Mouse (Mus musculus): Measurements from ENCODE around the gene Arfgef2. TPM values are rescaled to one million over a fixed set of nuclear protein-coding genes. Genes with fewer than 3 reads are reported as not detected.
"Not testable (repeated sequence)": the region's sequence is repeated elsewhere in the genome, so short reads cannot be mapped to it uniquely, and the experiment has no call there.

The Arfgef2 gene
- polyA plus RNA-seq, 1 experiment from 2014 or later, result 4.2 TPM

DNA sequence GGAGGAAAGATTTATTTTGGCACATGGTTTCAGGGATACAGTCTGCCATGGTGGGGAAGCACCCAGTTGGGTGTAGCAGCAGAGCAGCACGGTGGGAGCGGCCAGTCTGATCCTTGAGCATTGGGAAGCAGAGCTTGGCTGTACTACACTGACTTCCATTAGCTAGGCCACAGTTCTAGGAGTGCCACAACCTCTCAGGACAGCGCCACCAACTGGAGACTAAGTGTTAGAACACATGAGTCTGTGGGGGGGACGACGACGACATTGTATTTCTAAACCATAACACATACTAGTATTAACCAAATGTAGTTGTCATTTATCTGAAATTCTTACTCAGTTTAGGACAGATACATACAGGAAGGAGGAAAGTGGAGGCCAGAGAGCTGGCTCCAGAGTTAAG, 21.0 kb upstream of the Arfgef2 start:
- Histone ChIP-seq H3K9ac (no peak overlapping the region), H3K27ac (replicated peaks) (no peak overlapping the region), H3K9me3 (replicated peaks) (no peaks in the 10 kb centered on the region), H3K4me3 (replicated peaks) (no peak overlapping the region), H3K4me1 (replicated peaks) (peaks cover 18% of the 10 kb centered on the region), H3K36me3 (replicated peaks) (no peaks in the 10 kb centered on the region), H3K27me3 (peaks cover 16% of the 10 kb centered on the region), H3K4me2 (no peak overlapping the region)
- ATAC-seq (ENCODE audit: insufficient read depth), result no peak
- WGBS (ENCODE audit: insufficient replicate concordance), result 75% methylated on average over 6 of the region's 6 CpGs

DNA sequence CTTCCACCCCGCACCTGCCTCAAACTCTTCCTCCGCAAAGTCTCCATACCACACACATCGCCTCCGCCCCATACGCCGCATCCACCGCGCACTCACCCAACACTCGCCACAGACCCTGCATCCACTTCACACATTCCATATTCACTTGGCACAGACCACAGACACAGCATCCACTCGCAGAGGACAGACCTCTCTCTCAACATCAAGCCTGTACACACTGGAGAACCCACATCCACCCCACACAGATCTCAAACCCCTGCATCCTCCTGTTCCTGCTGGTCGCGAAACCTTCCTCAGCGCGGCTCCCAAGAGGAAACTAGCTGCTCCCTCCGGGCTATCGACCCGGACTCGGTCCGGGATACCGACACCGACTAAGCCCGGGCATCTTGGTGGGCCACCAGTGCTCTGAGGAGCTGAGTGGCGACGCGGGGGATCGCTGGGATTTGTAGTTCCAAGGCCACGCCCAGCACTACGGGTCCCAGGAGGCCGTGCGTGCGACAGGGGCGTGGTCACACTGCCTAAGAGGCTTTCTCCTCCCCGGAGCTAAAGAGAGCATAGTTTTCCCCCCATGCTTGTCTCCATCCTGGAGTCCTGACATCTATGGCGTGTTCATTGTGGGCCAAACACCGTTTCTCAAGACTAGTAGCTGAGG, 18.9 kb upstream of the Arfgef2 start:
- Histone ChIP-seq H3K36me3 (replicated peaks) (no peaks in the 10 kb centered on the region), H3K4me1 (replicated peaks) (peaks cover 18% of the 10 kb centered on the region), H3K4me2 (peak overlapping the region; percentile 98), H3K27ac (replicated peaks) (0 out of 2 replicates have a peak overlapping the region, but pooled peaks have one; percentile 45), H3K27me3 (peaks cover 16% of the 10 kb centered on the region), H3K9ac (peak overlapping the region; percentile 59), H3K9me3 (replicated peaks) (no peaks in the 10 kb centered on the region), H3K4me3 (replicated peaks) (peak overlapping the region; percentile 71)
- peak; percentile 93 for ATAC-seq (ENCODE audit: insufficient read depth)
- WGBS (ENCODE audit: insufficient replicate concordance), result under 1% methylated on average over 35 of the region's 35 CpGs

DNA sequence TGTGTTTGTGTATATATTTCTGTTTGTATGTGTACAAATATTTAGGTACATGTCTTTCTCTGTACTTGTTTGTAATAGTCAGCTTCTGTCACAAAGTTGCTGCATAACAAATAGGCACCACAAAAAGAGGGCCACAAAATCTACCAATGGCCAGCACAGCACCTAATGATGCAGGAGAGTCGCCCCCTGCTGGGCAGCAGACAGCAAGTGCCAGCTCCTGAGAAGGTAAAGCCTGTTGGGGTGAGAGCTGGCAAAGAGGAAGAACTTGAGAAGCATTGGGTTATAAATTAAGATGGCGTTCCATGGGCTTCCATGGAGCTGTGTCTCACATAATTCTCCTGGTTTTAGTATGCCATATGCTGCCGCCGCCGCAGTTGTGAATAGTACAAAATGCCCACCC, 13.7 kb upstream of the Arfgef2 start:
- WGBS (ENCODE audit: insufficient replicate concordance), result 68% methylated on average over 5 of the region's 5 CpGs

DNA sequence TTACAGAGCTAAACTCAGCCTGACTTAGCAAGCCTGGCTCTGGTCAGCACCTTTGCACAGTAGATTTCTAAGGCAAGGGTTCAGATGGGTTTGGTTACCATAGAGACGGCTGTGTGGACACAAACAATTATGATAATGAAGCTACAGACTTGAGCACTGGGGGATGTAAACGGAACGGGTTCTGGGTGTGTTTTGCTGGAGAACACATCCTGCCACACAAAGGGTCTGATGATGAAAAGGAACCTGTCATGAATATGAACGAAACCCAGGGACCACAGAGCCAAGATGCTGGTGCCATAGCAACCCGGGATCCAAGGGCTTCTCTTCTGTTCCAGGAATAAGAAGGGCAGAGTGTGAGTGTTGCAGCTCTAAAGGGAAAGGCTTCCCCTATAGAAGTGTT, 13.0 kb upstream of the Arfgef2 start, which contains the start of gene Trp53rkb:
TSS of gene Trp53rkb (plus strand) at position 177 of the 400 bp plus-strand sequence.
- WGBS (ENCODE audit: insufficient replicate concordance), result 69% methylated on average over 5 of the region's 5 CpGs
- Histone ChIP-seq H3K4me2 (peak within 1 kb of the TSS; percentile 88), H3K9me3 (replicated peaks) (no peaks in the 10 kb centered on the region), H3K4me1 (replicated peaks) (peaks cover 21% of the 10 kb centered on the region), H3K36me3 (replicated peaks) (peaks cover 16% of the 10 kb centered on the region), H3K9ac (peak within 1 kb of the TSS; percentile 72), H3K4me3 (replicated peaks) (peak within 1 kb of the TSS; percentile 75), H3K27me3 (no peaks in the 10 kb centered on the region), H3K27ac (replicated peaks) (peak within 1 kb of the TSS; percentile 67)
- no peak for ATAC-seq (ENCODE audit: insufficient read depth)

More for the DNA sequence above, 13.7 kb upstream of the Arfgef2 start:
- H3K27me3 ChIP-seq, result no peaks in the 10 kb centered on the region
- no peak overlapping the region for H3K4me3 ChIP-seq (replicated peaks)
- peaks cover 10% of the 10 kb centered on the region for H3K36me3 ChIP-seq (replicated peaks)
- no peak overlapping the region for H3K4me2 ChIP-seq
- H3K9me3 ChIP-seq (replicated peaks), result no peaks in the 10 kb centered on the region
- H3K9ac ChIP-seq, result no peak overlapping the region
- peaks cover 27% of the 10 kb centered on the region for H3K4me1 ChIP-seq (replicated peaks)
- no peak overlapping the region for H3K27ac ChIP-seq (replicated peaks)
- no peak for ATAC-seq (ENCODE audit: insufficient read depth)

DNA sequence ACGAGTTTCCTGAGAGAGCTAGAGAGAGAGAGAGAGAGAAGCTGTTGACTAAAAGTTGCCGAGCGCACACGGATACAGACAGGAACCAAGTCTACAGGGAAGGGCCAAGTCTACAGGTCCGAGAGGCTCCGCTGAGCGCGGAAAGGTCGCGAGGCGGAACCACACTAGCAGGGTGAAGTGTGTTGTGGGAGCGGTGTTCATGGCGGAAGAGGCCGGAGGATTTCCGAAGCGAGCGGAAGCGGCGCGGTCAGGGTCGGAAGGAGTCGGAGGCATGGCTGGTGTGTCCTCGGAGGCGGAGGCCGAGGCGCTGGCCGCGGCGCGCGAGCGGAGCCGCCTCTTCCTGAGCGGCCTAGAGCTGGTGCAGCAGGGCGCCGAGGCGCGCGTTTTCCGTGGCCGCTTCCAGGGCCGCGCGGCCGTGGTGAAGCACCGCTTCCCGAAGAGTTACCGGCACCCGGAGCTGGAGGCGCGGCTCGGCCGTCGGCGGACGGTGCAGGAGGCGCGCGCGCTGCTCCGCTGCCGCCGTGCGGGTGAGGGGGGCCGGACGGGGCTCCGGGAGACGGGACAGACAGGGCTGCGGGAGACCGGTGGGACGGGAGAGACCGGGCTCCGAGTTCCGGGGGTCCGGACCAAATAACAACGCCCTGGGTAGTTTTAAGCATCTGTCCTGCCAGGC, 11.7 kb upstream of the Arfgef2 start:
- Histone ChIP-seq H3K4me3 (replicated peaks) (peak overlapping the region; percentile 75), H3K36me3 (replicated peaks) (peaks cover 25% of the 10 kb centered on the region), H3K4me1 (replicated peaks) (peaks cover 21% of the 10 kb centered on the region), H3K4me2 (peak overlapping the region; percentile 88), H3K27ac (replicated peaks) (peak overlapping the region; percentile 67), H3K9ac (peak overlapping the region; percentile 72)
- under 1% methylated on average over 76 of the region's 76 CpGs for WGBS (ENCODE audit: insufficient replicate concordance)
- H3K9me3 ChIP-seq (replicated peaks); H3K27me3 ChIP-seq: not testable (repeated sequence)
- ATAC-seq (ENCODE audit: insufficient read depth), result peak; percentile 92

DNA sequence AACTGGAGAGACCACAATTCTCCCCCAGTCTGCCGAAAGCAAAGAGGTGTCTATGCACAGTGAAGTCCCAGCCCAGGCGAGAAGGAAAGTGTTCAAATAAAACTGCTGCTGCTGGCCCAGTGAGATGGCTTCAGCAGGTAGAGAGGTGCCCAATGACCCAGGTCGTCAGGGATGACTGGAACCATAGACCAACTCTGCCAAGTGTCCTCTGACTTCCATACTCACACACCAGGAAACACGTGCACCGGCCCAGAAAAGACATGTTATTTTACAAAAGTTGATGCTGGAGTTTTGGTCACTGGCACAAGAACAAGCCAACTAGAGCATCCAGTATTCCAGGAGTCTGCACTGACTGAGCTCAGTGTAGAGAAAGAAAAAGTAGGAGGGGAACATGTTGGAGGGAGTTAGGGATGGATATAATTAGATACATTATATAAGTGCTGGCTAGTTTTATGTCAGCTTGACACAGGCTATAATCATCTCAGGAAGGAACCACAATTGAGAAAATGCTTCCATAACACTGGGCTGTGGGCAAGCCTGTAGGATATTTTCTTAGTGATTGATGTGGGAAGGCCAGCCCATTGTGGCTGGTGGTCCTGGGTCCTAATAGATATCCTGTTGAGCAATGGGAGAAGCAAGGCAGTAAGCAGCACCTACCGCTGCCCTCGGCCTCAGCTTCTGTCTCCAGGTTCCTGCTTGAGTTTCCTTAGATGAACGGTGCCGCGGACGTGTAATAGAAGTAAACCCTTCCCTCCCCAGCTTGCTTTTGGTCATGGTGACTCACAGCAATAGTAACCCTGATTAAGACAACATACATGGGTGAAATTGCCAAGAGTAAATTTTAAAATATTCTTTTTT, 5.5 kb upstream of the Arfgef2 start:
- Histone ChIP-seq H3K9me3 (replicated peaks) (no peaks in the 10 kb centered on the region), H3K4me2 (no peak overlapping the region), H3K27me3 (peaks cover 5% of the 10 kb centered on the region), H3K4me3 (replicated peaks) (no peak overlapping the region), H3K36me3 (replicated peaks) (peaks cover 25% of the 10 kb centered on the region), H3K4me1 (replicated peaks) (peaks cover 6% of the 10 kb centered on the region; the same call in 1 of the 2 replicates), H3K27ac (replicated peaks) (no peak overlapping the region), H3K9ac (no peak overlapping the region)
- 47% methylated on average over 11 of the region's 11 CpGs for WGBS (ENCODE audit: insufficient replicate concordance)
- no peak for ATAC-seq (ENCODE audit: insufficient read depth)

DNA sequence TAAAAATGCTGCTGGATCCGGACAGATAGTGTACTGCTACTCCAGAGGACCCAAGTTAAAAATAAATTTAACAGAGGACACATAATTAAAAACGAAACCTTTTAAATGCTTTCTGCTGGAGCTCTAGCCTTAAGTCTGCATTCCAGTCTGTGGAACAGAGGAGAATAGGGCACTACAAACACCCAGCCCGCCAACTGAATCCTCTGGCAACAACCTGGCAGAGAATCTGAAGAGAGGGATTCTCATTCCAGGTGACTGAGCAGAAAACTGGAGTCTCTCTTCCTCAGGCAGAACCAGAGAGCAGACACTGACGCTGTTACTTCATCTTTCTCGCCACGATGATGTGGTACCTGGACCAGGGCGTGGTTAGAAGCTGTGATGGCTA, 4.9 kb upstream of the Arfgef2 start:
- Histone ChIP-seq H3K4me1 (replicated peaks) (peaks cover 11% of the 10 kb centered on the region), H3K9ac (no peak overlapping the region), H3K27me3 (peaks cover 5% of the 10 kb centered on the region), H3K4me3 (replicated peaks) (no peak overlapping the region), H3K27ac (replicated peaks) (no peak overlapping the region), H3K36me3 (replicated peaks) (peaks cover 25% of the 10 kb centered on the region), H3K9me3 (replicated peaks) (no peaks in the 10 kb centered on the region), H3K4me2 (no peak overlapping the region)
- ATAC-seq (ENCODE audit: insufficient read depth), result no peak
- WGBS (ENCODE audit: insufficient replicate concordance), result 66% methylated on average over 7 of the region's 7 CpGs

DNA sequence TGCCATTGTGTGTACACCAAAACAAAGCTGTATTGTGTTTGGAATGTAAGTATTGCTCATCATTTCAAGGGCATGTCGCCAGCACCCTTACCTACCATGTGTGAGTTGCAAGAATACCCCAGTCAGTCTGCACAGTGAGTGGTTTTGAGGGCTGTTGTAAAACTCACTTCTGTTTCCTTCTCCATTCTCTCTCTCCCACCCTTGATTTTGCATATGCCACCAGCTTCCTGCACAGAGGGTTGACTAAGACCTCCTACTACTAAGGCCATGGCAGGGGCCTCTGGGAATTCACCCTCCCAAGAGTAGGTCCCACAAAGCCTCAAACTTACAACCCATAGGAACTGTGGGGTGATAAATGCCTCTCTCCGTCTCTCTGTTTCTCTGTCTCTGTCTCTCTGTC, 4.0 kb upstream of the Arfgef2 start:
- H3K4me3 ChIP-seq (replicated peaks), result no peak overlapping the region
- H3K27me3 ChIP-seq, result peaks cover 5% of the 10 kb centered on the region
- 49% methylated on average over 2 of the region's 2 CpGs for WGBS (ENCODE audit: insufficient replicate concordance)
- H3K27ac ChIP-seq (replicated peaks), result no peak overlapping the region
- H3K9me3 ChIP-seq (replicated peaks), result no peaks in the 10 kb centered on the region
- H3K36me3 ChIP-seq (replicated peaks), result peaks cover 18% of the 10 kb centered on the region
- no peak overlapping the region for H3K9ac ChIP-seq
- H3K4me1 ChIP-seq (replicated peaks), result peaks cover 20% of the 10 kb centered on the region
- no peak overlapping the region for H3K4me2 ChIP-seq
- no peak for ATAC-seq (ENCODE audit: insufficient read depth)

DNA sequence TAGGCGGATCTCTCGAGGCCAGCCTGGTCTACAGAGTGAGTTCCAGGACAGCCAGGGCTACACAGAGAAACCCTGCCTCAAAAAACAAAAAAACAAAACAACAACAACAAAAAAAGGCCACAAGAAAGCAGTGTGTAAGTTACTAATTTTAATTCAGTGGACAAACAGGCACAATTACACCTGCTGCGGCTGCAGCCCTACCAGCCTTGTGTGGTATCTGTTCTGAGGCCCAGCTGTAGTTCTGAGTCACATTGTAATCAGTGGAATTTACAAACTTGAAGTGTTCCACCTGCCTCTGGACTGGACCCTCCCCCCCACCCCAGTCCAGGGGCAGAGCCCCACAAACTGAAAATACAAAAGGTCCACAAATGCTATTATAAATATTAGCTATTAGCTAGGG, 2.1 kb upstream of the Arfgef2 start:
- 82% methylated on average over 3 of the region's 3 CpGs for WGBS (ENCODE audit: insufficient replicate concordance)
- ATAC-seq (ENCODE audit: insufficient read depth), result no peak
- Histone ChIP-seq H3K27ac (replicated peaks) (no peak overlapping the region), H3K27me3 (peaks cover 5% of the 10 kb centered on the region), H3K4me2 (no peak overlapping the region), H3K4me3 (replicated peaks) (no peak overlapping the region), H3K9ac (no peak overlapping the region), H3K9me3 (replicated peaks) (no peaks in the 10 kb centered on the region), H3K36me3 (replicated peaks) (0 out of 2 replicates have a peak, but pooled peaks cover 3% of the 10 kb centered on the region), H3K4me1 (replicated peaks) (peaks cover 39% of the 10 kb centered on the region)

DNA sequence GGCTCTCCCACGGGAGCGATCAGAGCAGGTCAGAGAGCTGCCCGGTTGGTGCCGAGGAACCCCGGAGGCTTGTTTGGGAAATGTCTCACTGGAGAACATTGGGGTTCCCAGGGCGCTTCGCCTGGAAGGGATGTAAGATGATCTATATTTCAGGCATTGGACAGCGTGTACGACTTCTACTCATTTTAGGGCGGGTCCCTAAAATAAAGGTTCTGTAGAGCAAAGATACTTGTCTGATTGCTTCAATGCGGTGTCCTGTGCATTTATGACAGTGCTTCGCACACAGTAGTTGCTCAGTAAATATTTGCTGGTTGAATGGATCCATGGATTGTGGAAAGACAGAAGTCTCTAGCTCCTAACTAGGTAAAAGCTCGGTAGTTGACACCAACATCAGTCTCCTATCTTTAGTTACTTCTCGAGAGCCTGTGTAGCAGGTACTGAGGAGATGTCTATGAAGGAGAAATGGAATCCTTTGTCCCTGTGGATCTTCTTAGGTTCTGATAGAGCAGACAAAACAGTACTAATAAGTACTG, 851 bp downstream of the Arfgef2 start:
- Histone ChIP-seq H3K36me3 (replicated peaks) (no peaks in the 10 kb centered on the region), H3K9ac (peak overlapping the region; percentile 93), H3K27ac (replicated peaks) (peak overlapping the region; percentile 89), H3K4me1 (replicated peaks) (peaks cover 48% of the 10 kb centered on the region), H3K4me3 (replicated peaks) (peak overlapping the region; percentile 88), H3K9me3 (replicated peaks) (no peaks in the 10 kb centered on the region), H3K4me2 (peak overlapping the region; percentile 97), H3K27me3 (peaks cover 5% of the 10 kb centered on the region)
- ATAC-seq (ENCODE audit: insufficient read depth), result peak; percentile 29
- 6% methylated on average over 14 of the region's 14 CpGs for WGBS (ENCODE audit: insufficient replicate concordance)

DNA sequence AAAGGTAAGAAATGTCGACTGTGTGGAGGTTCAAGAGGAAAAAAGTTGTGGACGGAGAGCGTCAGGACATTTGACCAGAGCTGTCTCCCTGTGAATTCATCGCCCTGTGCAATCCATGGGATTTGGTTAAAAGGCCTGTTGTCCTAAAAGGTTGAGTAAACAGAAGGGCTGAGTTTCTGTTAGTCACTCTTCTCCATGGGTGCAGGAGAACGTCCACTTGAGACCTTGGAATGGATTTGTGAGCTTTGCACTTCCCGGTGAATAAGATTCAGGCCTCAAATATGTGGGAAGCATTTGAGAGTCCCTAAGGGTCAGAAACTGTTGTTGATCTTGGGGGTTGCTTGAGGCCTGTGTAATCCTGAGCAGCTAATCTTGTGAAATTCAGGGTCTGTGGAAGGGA, 1.4 kb downstream of the Arfgef2 start:
- WGBS (ENCODE audit: insufficient replicate concordance), result 68% methylated on average over 6 of the region's 6 CpGs
- peak overlapping the region; percentile 93 for H3K9ac ChIP-seq
- H3K27ac ChIP-seq (replicated peaks), result peak overlapping the region; percentile 89
- H3K9me3 ChIP-seq (replicated peaks), result no peaks in the 10 kb centered on the region
- H3K4me3 ChIP-seq (replicated peaks), result peak overlapping the region; percentile 88
- peaks cover 46% of the 10 kb centered on the region for H3K4me1 ChIP-seq (replicated peaks)
- no peak for ATAC-seq (ENCODE audit: insufficient read depth)
- peak overlapping the region; percentile 97 for H3K4me2 ChIP-seq
- no peaks in the 10 kb centered on the region for H3K36me3 ChIP-seq (replicated peaks)
- H3K27me3 ChIP-seq, result peaks cover 5% of the 10 kb centered on the region
